Mouse (Mus musculus) lung, embryonic 14.5 days (tissue): Measurements from ENCODE around the gene Cars. TPM values are rescaled to one million over a fixed set of nuclear protein-coding genes. Genes with fewer than 3 reads are reported as not detected.

Experiments used
- ATAC-seq: fragments of 200-750 bp; cut with Nextera tagmentation; 2 replicates; pipeline ENCODE4 v1.8.0; 2017; ENCODE audit warnings: mild to moderate bottlenecking, moderate TSS enrichment, moderate library complexity; ENCODE audit not compliant: insufficient read depth
- DNase-seq: peaks from one replicate; pipeline ENCODE4 v3.0.0-alpha.2; 2015
- H3K27ac ChIP-seq: fragments of 300-500 bp; sonication (generic); 2 replicates; pipeline ENCODE4 v1.5.1; 2014; ENCODE audit warnings: low read depth, mild to moderate bottlenecking, moderate library complexity
- H3K27me3 ChIP-seq: fragments of 300-500 bp; sonication (generic); 2 replicates; pipeline ENCODE4 v1.6.1; 2014; ENCODE audit warnings: low read length, control low read depth; ENCODE audit not compliant: insufficient read depth
- H3K36me3 ChIP-seq: fragments of 300-500 bp; sonication (generic); 2 replicates; pipeline ENCODE4 v1.6.1; 2014; ENCODE audit warnings: control low read depth; ENCODE audit not compliant: insufficient read depth
- H3K4me1 ChIP-seq: fragments of 300-500 bp; sonication (generic); 2 replicates; pipeline ENCODE4 v1.6.1; 2014; ENCODE audit warnings: antibody characterized with exemption, control low read depth; ENCODE audit not compliant: insufficient read depth
- H3K4me2 ChIP-seq: fragments of 300-500 bp; sonication (generic); 2 replicates; pipeline ENCODE4 v1.6.1; 2014; ENCODE audit warnings: mild to moderate bottlenecking
- H3K4me3 ChIP-seq: fragments of 300-500 bp; sonication (generic); 2 replicates; pipeline ENCODE4 v1.5.1; 2014; ENCODE audit warnings: low read depth, low read length
- H3K9ac ChIP-seq: fragments of 300-500 bp; sonication (generic); 2 replicates; pipeline ENCODE4 v1.6.1; 2014
- H3K9me3 ChIP-seq: fragments of 300-500 bp; sonication (generic); 2 replicates; pipeline ENCODE4 v1.6.1; 2016; ENCODE audit warnings: low read depth, low read length, control low read depth
- CTCF ChIP-seq: IDR thresholded peaks from 2 replicates; pipeline ENCODE4 v1.5.1; 2016; ENCODE audit warnings: antibody characterized with exemption, low read depth
- WGBS: fragments of 180-500 bp; shearing (Covaris S2); extraction: QIAGEN DNeasy Blood & Tissue Kit; methylation state at CpG from one replicate; pipeline ENCODE4 v1.1.7; 2014; 5-methylcytosine and 5-hydroxymethylcytosine counted together
- microRNA-seq: library from miRNA; unstranded; fragments of <30 nt; microRNA quantifications from one replicate; pipeline ENCODE4, GENCODE M21; 2016; ENCODE audit warnings: borderline number of aligned reads
- polyA plus RNA-seq: library from polyadenylated mRNA; unstranded; fragments of >200 nt; fragmentation: Nextera tagmentation; extraction: Ambion mirVana; gene quantifications from 2 replicates; pipeline ENCODE4 v1.2.1, GENCODE M21; 2014

Gene Cars
- polyA plus RNA-seq, 1 experiment from 2014 or later: 59.8 TPM

GRCm38 (mm10) chr7:143513763-143514415, 86.0 kb downstream of the Cars start:
- no peak overlapping the region for H3K4me3 ChIP-seq
- 87% methylated on average over 10 of the region's 10 CpGs for WGBS
- H3K4me2 ChIP-seq: no peak overlapping the region
- TF ChIP-seq CTCF: no peak
- ATAC-seq (no peak), DNase-seq (no peak)
- no peak overlapping the region for H3K27ac ChIP-seq
- no peaks in the 10 kb centered on the region for H3K9me3 ChIP-seq
- H3K9ac ChIP-seq: no peak overlapping the region
- no peaks in the 10 kb centered on the region for H3K27me3 ChIP-seq
- H3K36me3 ChIP-seq: peaks cover 64% of the 10 kb centered on the region
- H3K4me1 ChIP-seq: no peaks in the 10 kb centered on the region

DNA sequence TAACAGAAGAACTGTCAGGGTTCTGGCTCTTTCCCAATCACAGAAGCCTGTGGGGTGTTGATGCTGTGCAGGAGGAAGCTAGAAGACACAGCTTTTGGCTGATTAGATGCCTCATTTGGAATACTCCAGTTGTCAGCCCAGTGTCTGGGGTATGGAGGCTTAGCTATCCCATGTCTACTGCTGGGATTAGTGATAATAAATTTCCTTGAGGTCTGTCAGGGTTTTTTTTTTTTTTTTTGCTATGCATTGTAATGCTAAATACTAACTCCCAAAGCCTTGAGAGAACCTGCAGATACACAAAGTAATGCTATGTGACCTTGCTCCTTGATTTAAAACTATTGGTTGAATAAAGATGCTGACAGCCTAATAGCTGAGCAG, 88.6 kb downstream of the Cars start:
- DNase-seq (no peak), ATAC-seq (no peak)
- Histone ChIP-seq H3K9me3 (no peaks in the 10 kb centered on the region), H3K27ac (no peak overlapping the region), H3K4me1 (no peaks in the 10 kb centered on the region), H3K9ac (no peak overlapping the region), H3K4me2 (no peak overlapping the region), H3K27me3 (no peaks in the 10 kb centered on the region), H3K36me3 (peaks cover 39% of the 10 kb centered on the region), H3K4me3 (no peak overlapping the region)
- TF ChIP-seq CTCF: no peak

- DNase-seq (no peak), ATAC-seq (no peak)
- Histone ChIP-seq H3K4me1 (no peaks in the 10 kb centered on the region), H3K36me3 (peaks cover 33% of the 10 kb centered on the region), H3K9ac (no peak overlapping the region), H3K27me3 (no peaks in the 10 kb centered on the region), H3K27ac (no peak overlapping the region), H3K4me3 (no peak overlapping the region), H3K4me2 (no peak overlapping the region), H3K9me3 (no peaks in the 10 kb centered on the region)
- TF ChIP-seq CTCF: no peak
- WGBS: 84% methylated on average over 3 of the region's 3 CpGs
These were observed 89.1 kb downstream of the Cars start for GRCm38 (mm10) chr7:143510593-143511334.

DNA sequence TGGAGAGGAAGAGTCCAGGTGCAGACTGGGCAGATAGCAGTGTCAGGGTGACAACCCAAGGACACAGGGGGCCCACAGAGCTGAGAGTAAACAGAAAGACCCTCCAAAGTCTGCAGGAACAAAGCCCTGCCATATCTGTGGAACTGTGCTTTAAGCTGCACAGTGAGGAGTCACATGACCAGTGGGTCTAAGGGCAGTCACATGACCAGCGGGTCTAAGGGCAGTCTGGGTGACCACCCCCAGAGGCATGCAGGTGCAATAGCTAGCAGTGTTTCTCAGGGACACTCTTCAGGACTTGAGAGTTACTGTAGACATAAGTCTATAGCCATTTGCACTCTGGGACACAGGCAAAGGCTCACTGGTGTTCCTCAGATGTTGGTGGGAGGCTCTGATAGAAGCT, 90.3 kb downstream of the Cars start:
- WGBS: 60% methylated on average over 1 of the region's 1 CpGs
- no peaks in the 10 kb centered on the region for H3K9me3 ChIP-seq
- no peak for ATAC-seq

More for the DNA sequence above, 90.3 kb downstream of the Cars start:
- no peak for TF ChIP-seq CTCF
- Histone ChIP-seq H3K27me3 (no peaks in the 10 kb centered on the region), H3K4me2 (no peak overlapping the region), H3K27ac (no peak overlapping the region), H3K36me3 (peaks cover 21% of the 10 kb centered on the region), H3K4me3 (no peak overlapping the region), H3K4me1 (no peaks in the 10 kb centered on the region), H3K9ac (no peak overlapping the region)
- DNase-seq: no peak

Small RNA genes within 50 kb of the gene (microRNA-seq; reads per million reads assigned to microRNA genes)
- gene Mir7064: 0.95 reads per million

Other genes with a start within 250 kb of the Cars start
- gene Cdkn1c, start 139.0 kb downstream of the Cars start, polyA plus RNA-seq: 587 and 596 TPM in 2 replicates
- 0.91 and 1.4 TPM in 2 replicates for gene Slc22a18, start 126.4 kb downstream of the Cars start, polyA plus RNA-seq
- 2.9 and 3.9 TPM in 2 replicates for gene Phlda2, start 96.9 kb downstream of the Cars start, polyA plus RNA-seq
- 132 and 141 TPM in 2 replicates for gene Nap1l4, start 51.0 kb downstream of the Cars start, polyA plus RNA-seq
- gene Tnfrsf26, start 28.6 kb upstream of the Cars start, polyA plus RNA-seq: 0.11 and 0.24 TPM in 2 replicates
- 9.3 and 13.6 TPM in 2 replicates for gene Tnfrsf22, start 49.6 kb upstream of the Cars start, polyA plus RNA-seq
- gene Tnfrsf23, start 85.8 kb upstream of the Cars start, polyA plus RNA-seq: 0.95 and 1.1 TPM in 2 replicates
- gene Osbpl5, start 156.9 kb upstream of the Cars start, polyA plus RNA-seq: 34.2 and 36.8 TPM in 2 replicates
- gene Mrgprg, start 166.9 kb upstream of the Cars start, polyA plus RNA-seq: not detected in 2 replicates
- 1.5 and 1.9 TPM in 2 replicates for gene Mrgpre, start 184.4 kb upstream of the Cars start, polyA plus RNA-seq
- 6.7 and 9.5 TPM in 2 replicates for gene Nadsyn1, start 222.8 kb upstream of the Cars start, polyA plus RNA-seq
- 44.2 and 45.3 TPM in 2 replicates for gene Dhcr7, start 223.1 kb upstream of the Cars start, polyA plus RNA-seq